Mouse (Mus musculus): ENCODE measurements around the gene Pcolce. TPM values are rescaled to one million over a fixed set of nuclear protein-coding genes. Genes with fewer than 3 reads are reported as not detected.

Gene Pcolce
- polyA plus RNA-seq, 1 experiment, result 98.5 TPM

DNA sequence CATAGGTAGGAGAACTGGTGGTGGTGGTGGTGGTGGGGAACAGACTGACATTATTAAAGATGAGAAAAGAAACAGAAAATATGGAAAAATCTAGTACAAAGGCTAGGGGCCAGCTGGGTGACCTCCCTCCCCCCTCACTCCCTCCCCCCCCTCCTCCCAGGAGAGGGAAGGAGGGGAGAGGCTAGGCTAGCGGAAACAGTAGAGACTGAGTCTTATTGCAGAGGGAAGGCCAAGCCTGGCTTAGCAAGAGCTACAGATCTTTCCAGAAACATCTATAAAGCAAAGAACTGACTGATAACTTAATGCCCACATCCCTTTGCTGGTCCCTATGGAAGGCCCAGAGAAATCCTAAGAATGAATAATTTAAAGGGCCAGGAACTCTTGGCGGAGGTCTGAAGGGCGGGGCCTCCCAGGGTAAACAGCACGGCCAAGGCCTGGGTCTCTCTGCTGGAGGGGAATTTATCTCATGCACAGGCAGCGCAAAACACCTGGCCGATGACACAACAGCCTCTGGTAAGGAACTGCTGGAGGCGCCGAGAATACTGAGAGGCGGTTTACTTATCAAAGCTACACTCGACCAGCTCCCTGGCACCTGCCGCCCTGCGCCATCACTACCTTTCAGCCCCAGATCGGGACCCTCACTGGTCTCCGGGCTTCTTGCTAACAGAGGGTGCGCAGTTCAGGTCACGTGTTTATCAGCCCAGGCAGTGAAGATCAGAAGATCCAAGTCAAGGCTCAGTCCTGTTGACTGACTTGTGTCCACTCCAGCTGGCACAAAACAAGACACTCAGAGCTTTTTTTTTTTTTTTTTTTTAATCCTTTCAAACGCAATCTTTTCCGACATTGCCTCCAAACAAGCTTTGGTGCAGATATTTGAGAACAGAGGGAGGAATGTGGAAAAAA lies 36.3 kb upstream of the Pcolce start:
- H3K36me3 ChIP-seq (ENCODE audit: control insufficient read depth, insufficient read depth, low read length), result no peaks in the 10 kb centered on the region
- H3K27ac ChIP-seq (ENCODE audit: control insufficient read depth, insufficient read depth, low read depth, low read length), result peak overlapping the region; percentile 18; the same call in 1 of the 2 replicates
- H3K4me1 ChIP-seq (ENCODE audit: control insufficient read depth, insufficient read depth, low read length), result peaks cover 12% of the 10 kb centered on the region
- TF ChIP-seq CTCF (IDR thresholded peaks at IDR 0.05; ENCODE audit: control insufficient read depth, insufficient read depth, insufficient replicate concordance, low read depth, low read length), result no peak
- no peak for TF ChIP-seq POLR2A (IDR thresholded peaks at IDR 0.05; ENCODE audit: control insufficient read depth, low read depth, low read length)
- H3K27me3 ChIP-seq (ENCODE audit: control insufficient read depth, insufficient read depth, low read length), result no peaks in the 10 kb centered on the region
- H3K4me3 ChIP-seq (ENCODE audit: control insufficient read depth, low read depth, low read length), result no peak overlapping the region; the same call in 1 of the 2 replicates

DNA sequence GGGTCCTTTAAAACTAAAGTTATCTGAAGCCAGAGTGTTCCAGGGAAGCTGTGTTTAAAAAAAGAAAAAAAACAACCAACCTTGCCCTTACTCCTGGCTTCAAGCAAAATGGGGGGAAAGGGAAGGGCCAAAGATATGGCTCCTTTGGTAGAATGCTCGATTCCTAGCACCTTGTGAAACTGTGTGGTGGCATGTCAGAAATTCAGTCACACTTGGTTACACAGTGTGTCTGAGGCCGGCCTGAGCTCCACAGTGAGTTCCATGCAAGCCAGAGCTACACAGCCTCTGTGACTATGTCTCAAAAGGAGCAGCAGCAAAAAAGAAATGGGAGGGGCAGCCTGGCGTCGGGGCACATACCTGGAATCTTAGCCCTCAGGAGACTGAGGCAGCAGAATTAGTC lies 35.7 kb upstream of the Pcolce start:
- Histone ChIP-seq H3K4me1 (ENCODE audit: control insufficient read depth, insufficient read depth, low read length) (peaks cover 16% of the 10 kb centered on the region), H3K27me3 (ENCODE audit: control insufficient read depth, insufficient read depth, low read length) (no peaks in the 10 kb centered on the region), H3K4me3 (ENCODE audit: control insufficient read depth, low read depth, low read length) (no peak overlapping the region), H3K27ac (ENCODE audit: control insufficient read depth, insufficient read depth, low read depth, low read length) (0 out of 2 replicates have a peak overlapping the region, but pooled peaks have one; percentile 7), H3K36me3 (ENCODE audit: control insufficient read depth, insufficient read depth, low read length) (no peaks in the 10 kb centered on the region)
- TF ChIP-seq POLR2A (IDR thresholded peaks at IDR 0.05; ENCODE audit: control insufficient read depth, low read depth, low read length), result no peak
- TF ChIP-seq CTCF (IDR thresholded peaks at IDR 0.05; ENCODE audit: control insufficient read depth, insufficient read depth, insufficient replicate concordance, low read depth, low read length), result no peak

DNA sequence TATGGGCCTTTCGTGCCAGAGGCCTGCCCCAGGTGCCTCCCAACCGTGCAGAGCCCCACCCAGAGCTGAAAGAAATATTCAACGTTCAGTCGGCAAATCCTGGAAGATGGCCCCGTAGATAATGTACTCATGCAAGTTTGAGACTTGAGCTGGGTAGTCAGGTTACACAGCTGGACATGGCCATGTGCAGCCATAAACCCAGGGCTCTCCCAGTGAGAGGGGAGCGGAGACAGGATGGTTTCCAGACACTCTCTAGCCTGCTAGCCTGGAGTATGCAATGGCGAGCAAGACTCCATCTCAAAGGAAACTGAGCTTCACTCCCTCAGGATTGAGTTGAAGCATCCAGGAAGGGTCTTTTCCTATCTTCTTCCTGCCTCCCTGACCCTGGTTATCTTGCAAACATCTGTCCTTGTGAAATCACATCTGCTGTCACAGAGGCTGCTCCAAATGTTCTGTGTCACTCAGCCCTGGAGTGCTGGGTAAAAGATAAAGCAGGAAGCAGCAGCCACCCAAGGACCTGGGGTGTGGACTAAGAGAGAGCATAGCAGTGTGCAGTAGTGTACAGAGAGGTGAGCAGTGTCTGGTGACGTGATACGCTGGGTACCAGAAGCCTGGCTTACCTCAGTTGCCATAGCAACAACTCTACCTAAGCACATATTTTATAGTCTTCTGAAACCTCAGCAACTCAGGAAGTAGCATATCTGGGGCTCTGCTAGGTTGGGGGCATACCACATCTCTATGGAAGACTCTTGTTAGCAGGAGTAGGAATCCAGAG lies 34.4 kb upstream of the Pcolce start:
- TF ChIP-seq CTCF (IDR thresholded peaks at IDR 0.05; ENCODE audit: control insufficient read depth, insufficient read depth, insufficient replicate concordance, low read depth, low read length) (no peak), POLR2A (IDR thresholded peaks at IDR 0.05; ENCODE audit: control insufficient read depth, low read depth, low read length) (no peak)
- Histone ChIP-seq H3K4me3 (ENCODE audit: control insufficient read depth, low read depth, low read length) (no peak overlapping the region), H3K27ac (ENCODE audit: control insufficient read depth, insufficient read depth, low read depth, low read length) (no peak overlapping the region), H3K4me1 (ENCODE audit: control insufficient read depth, insufficient read depth, low read length) (peaks cover 16% of the 10 kb centered on the region), H3K27me3 (ENCODE audit: control insufficient read depth, insufficient read depth, low read length) (no peaks in the 10 kb centered on the region), H3K36me3 (ENCODE audit: control insufficient read depth, insufficient read depth, low read length) (no peaks in the 10 kb centered on the region)

DNA sequence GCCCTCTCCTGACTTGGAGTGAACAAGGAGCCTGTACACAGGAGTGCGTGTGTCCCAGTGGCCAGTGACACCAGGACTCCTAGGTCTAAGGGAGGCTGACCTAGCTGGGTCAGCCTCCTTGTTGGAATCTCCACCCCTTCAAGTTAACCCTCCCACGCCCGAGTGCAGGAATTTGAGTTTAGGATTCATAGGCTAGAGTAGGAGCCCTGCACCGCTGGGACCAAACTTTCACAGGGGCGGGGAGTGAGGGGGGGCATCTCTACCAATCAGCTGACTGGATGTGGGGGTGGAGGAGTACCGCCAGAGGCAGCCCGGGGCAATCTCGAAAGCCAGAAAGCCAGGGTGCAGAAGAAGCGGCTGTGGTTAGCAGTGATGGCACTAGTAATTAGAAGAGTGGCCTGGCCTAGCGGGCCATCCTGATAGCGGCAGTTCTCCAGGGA lies 32.1 kb upstream of the Pcolce start, which contains the start of gene Irs3:
Gene Irs3, minus strand, starts transcription at position 63 of the 440 bp plus-strand sequence.
- Histone ChIP-seq H3K27me3 (ENCODE audit: control insufficient read depth, insufficient read depth, low read length) (no peaks in the 10 kb centered on the region), H3K4me1 (ENCODE audit: control insufficient read depth, insufficient read depth, low read length) (peaks cover 26% of the 10 kb centered on the region), H3K36me3 (ENCODE audit: control insufficient read depth, insufficient read depth, low read length) (no peaks in the 10 kb centered on the region), H3K4me3 (ENCODE audit: control insufficient read depth, low read depth, low read length) (peak within 1 kb of the TSS; percentile 52), H3K27ac (ENCODE audit: control insufficient read depth, insufficient read depth, low read depth, low read length) (no peak within 1 kb of the TSS)
- TF ChIP-seq CTCF (IDR thresholded peaks at IDR 0.05; ENCODE audit: control insufficient read depth, insufficient read depth, insufficient replicate concordance, low read depth, low read length) (no peak), POLR2A (IDR thresholded peaks at IDR 0.05; ENCODE audit: control insufficient read depth, low read depth, low read length) (no peak)

DNA sequence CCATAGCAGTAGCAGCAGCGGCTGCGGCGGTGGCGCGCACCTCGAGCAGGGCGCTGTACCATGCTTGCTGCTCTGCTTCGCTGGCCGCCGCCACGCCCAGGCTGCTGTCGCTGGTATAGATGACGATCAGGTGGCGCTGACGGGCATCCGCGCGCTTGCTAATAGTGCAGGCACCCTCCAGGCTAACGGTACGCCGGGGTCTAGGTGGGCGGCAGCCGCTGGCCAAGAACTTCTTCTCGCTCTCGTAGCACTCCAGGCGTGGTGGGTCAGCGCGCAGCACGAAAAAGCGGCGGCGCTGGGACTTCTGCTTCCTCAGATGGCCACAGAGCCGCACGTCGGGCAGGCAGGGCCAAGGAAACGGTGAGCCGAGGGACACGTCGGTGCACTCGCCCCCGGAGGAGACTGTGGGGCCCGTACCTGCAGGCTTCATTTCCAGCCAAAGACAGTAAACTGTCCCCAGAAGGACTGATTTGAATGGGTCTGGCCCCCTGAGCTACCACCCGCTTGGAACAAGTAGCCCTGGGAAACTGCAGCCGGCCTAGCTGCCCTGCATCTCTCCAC lies 31.6 kb upstream of the Pcolce start:
- peak overlapping the region; percentile 52 for H3K4me3 ChIP-seq (ENCODE audit: control insufficient read depth, low read depth, low read length)
- H3K36me3 ChIP-seq (ENCODE audit: control insufficient read depth, insufficient read depth, low read length), result no peaks in the 10 kb centered on the region
- H3K27ac ChIP-seq (ENCODE audit: control insufficient read depth, insufficient read depth, low read depth, low read length), result no peak overlapping the region
- H3K27me3 ChIP-seq (ENCODE audit: control insufficient read depth, insufficient read depth, low read length), result no peaks in the 10 kb centered on the region
- TF ChIP-seq CTCF (IDR thresholded peaks at IDR 0.05; ENCODE audit: control insufficient read depth, insufficient read depth, insufficient replicate concordance, low read depth, low read length) (no peak), POLR2A (IDR thresholded peaks at IDR 0.05; ENCODE audit: control insufficient read depth, low read depth, low read length) (no peak)
- peaks cover 27% of the 10 kb centered on the region for H3K4me1 ChIP-seq (ENCODE audit: control insufficient read depth, insufficient read depth, low read length)

DNA sequence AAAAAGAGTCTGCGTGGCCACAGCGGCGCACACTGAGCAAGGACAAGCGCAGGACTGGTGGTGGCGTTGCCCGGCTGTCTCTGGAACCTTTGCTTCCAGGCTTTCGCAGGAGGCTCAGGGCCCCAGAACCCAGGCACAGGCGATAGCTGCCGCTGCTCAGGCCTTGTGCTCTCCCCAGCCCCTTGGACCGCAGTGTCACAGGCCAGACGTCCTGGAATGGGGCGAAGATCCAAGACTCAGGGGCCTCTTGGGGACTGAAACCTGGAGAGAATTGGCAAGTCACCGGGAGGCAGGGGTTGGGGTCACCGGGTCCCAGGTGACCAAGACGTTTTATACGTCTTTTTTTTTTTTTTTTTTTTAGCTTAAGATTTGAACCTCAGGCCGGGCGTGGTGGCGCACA lies 30.9 kb upstream of the Pcolce start:
- TF ChIP-seq POLR2A (IDR thresholded peaks at IDR 0.05; ENCODE audit: control insufficient read depth, low read depth, low read length) (no peak), CTCF (IDR thresholded peaks at IDR 0.05; ENCODE audit: control insufficient read depth, insufficient read depth, insufficient replicate concordance, low read depth, low read length) (no peak)
- Histone ChIP-seq H3K27ac (ENCODE audit: control insufficient read depth, insufficient read depth, low read depth, low read length) (no peak overlapping the region), H3K36me3 (ENCODE audit: control insufficient read depth, insufficient read depth, low read length) (no peaks in the 10 kb centered on the region), H3K4me1 (ENCODE audit: control insufficient read depth, insufficient read depth, low read length) (peaks cover 22% of the 10 kb centered on the region), H3K4me3 (ENCODE audit: control insufficient read depth, low read depth, low read length) (no peak overlapping the region; the same call in 1 of the 2 replicates), H3K27me3 (ENCODE audit: control insufficient read depth, insufficient read depth, low read length) (no peaks in the 10 kb centered on the region)
